Mouse (Mus musculus): ENCODE data around the gene Gna12.

DNA sequence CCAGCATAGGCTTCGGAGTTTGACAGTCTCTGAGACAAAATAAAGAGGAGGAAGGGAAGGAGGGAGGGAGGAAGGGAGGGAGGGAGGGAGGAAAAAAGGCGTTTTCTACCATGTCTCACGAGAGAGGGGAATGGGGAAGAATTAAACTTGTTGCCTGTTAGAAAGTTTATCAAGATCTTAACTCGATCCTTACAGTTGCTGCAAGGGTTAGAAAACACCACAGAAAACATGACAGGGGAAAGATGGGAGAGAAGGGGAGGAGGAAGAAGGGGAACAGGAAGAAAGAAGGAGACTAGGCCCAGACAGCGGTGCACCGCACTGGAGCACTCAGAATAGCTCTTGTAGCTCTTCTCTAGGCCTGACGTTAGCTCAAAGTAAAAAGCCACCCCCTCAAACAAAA is 58.1 kb downstream of the Gna12 start:
- TF ChIP-seq POLR2A (IDR thresholded peaks at IDR 0.05; ENCODE audit: low read depth, low read length) (no peak), CTCF (IDR thresholded peaks at IDR 0.05; ENCODE audit: borderline replicate concordance, insufficient read depth, low read length) (no peak)
